7 mouse cellular contexts compared by ENCODE assay signal in genomic region chr2:152819926-152820325, GRCm38 (mm10). TPM values are rescaled to one million over a fixed set of nuclear protein-coding genes. Genes with fewer than 3 reads are reported as not detected.
DNase-seq lines count a peak whose midpoint lies in the region; ATAC-seq and TF ChIP-seq lines count a peak whose summit lies in the region.

No protein-coding gene starts in this region.

- TF ChIP-seq CTCF in liver, adult 2 months (IDR thresholded peaks at IDR 0.05; ENCODE audit: low read depth, low read length), result no peak

- no peak overlapping the region for H3K9ac ChIP-seq in liver, adult 2 months (ENCODE audit: low read depth, low read length)
- no peak overlapping the region for H3K9ac ChIP-seq in embryonic facial prominence, embryonic 13.5 days
- H3K9ac ChIP-seq in lung, embryonic 15.5 days, result peak overlapping the region; percentile 26; the same call in 1 of the 2 replicates

- peaks cover 42% of the 10 kb centered on the region for H3K4me1 ChIP-seq in liver, adult 2 months (ENCODE audit: control insufficient read depth, insufficient read depth, low read length)
- H3K4me1 ChIP-seq in embryonic facial prominence, embryonic 13.5 days, result peaks cover 70% of the 10 kb centered on the region
- peaks cover 80% of the 10 kb centered on the region for H3K4me1 ChIP-seq in lung, embryonic 15.5 days

- H3K27ac ChIP-seq in liver, adult 2 months (replicated peaks; ENCODE audit: insufficient read depth, low read depth, low read length), result peak overlapping the region; percentile 65
- peak overlapping the region; percentile 78 for H3K27ac ChIP-seq in embryonic facial prominence, embryonic 13.5 days
- peak overlapping the region; percentile 95 for H3K27ac ChIP-seq in lung, embryonic 15.5 days

- WGBS in liver, adult 2 months, result 87% methylated on average over 4 of the region's 4 CpGs
- 52% methylated on average over 4 of the region's 4 CpGs for WGBS in embryonic facial prominence, embryonic 13.5 days
- 65% methylated on average over 4 of the region's 4 CpGs for WGBS in lung, embryonic 15.5 days

- no peaks in the 10 kb centered on the region for H3K27me3 ChIP-seq in liver, adult 2 months (ENCODE audit: control insufficient read depth, insufficient read depth, low read length)
- no peaks in the 10 kb centered on the region for H3K27me3 ChIP-seq in embryonic facial prominence, embryonic 13.5 days
- no peaks in the 10 kb centered on the region for H3K27me3 ChIP-seq in lung, embryonic 15.5 days

- ATAC-seq in embryonic facial prominence, embryonic 13.5 days (ENCODE audit: insufficient number of reproducible peaks, insufficient read depth, low FRiP score, low TSS enrichment, low read depth), result no peak
- peak; percentile 2; the same call in 1 of the 2 replicates for ATAC-seq in lung, embryonic 15.5 days (ENCODE audit: borderline replicate concordance, extremely low read depth, low FRiP score, low TSS enrichment)

- no peak for DNase-seq in liver, adult 2 months (ENCODE audit: extremely low read depth, low read depth, low spot score)
- no peak for DNase-seq in liver
- DNase-seq in heart, postnatal 14 days, result peak; percentile 29 to 50
- no peak for DNase-seq in retina, postnatal 1 day
- no peak for DNase-seq in cerebellum, adult 11-12 months

- no peak overlapping the region for H3K4me3 ChIP-seq in liver, adult 2 months (ENCODE audit: insufficient read depth, low read depth, low read length)
- no peak overlapping the region for H3K4me3 ChIP-seq in embryonic facial prominence, embryonic 13.5 days
- H3K4me3 ChIP-seq in lung, embryonic 15.5 days, result no peak overlapping the region

- H3K4me2 ChIP-seq in embryonic facial prominence, embryonic 13.5 days, result 0 out of 2 replicates have a peak overlapping the region, but pooled peaks have one; percentile 5
- H3K4me2 ChIP-seq in lung, embryonic 15.5 days, result peak overlapping the region; percentile 37; the same call in 1 of the 2 replicates

- peaks cover 62% of the 10 kb centered on the region for H3K79me2 ChIP-seq in liver, adult 2 months (ENCODE audit: control insufficient read depth, insufficient read depth, low read length)

- intact Hi-C loops in heart, postnatal 14 days (cut with DNase I), result loop anchor here (2.0 kb wide), 1 partner anchor 35 kb away; no protein-coding TSS in a partner anchor

- peaks cover 3% of the 10 kb centered on the region for H3K36me3 ChIP-seq in liver, adult 2 months (ENCODE audit: control insufficient read depth, insufficient read depth, low read length)
- H3K36me3 ChIP-seq in embryonic facial prominence, embryonic 13.5 days, result peaks cover 30% of the 10 kb centered on the region
- H3K36me3 ChIP-seq in lung, embryonic 15.5 days, result peaks cover 8% of the 10 kb centered on the region

- no peak for TF ChIP-seq POLR2A in liver, adult 2 months (IDR thresholded peaks at IDR 0.05; ENCODE audit: extremely low read depth, insufficient read depth, low read length)

- no peaks in the 10 kb centered on the region for H3K9me3 ChIP-seq in embryonic facial prominence, embryonic 13.5 days
- H3K9me3 ChIP-seq in lung, embryonic 15.5 days, result no peaks in the 10 kb centered on the region

RNA-seq across cellular contexts. Expression of gene Bcl2l1, which starts 11.6 kb away (rescaled TPM):
- 14.9 and 16.1 TPM in 2 replicates for total RNA-seq in liver, adult 2 months (2014; rRNA removed)
- polyA plus RNA-seq in liver, adult 2 months (2012; rRNA removed), result 30.4 and 33.8 TPM in 2 replicates
- polyA plus RNA-seq in embryonic facial prominence, embryonic 13.5 days (2015; fragmentation: Nextera tagmentation; extraction: Ambion mirVana), result 100 and 102 TPM in 2 replicates
- 10 to 100 TPM; 79.8 to 92.2 TPM for total RNA-seq in heart, postnatal 14 days (2021)
- 101 and 107 TPM in 2 replicates for polyA plus RNA-seq in lung, embryonic 15.5 days (2015; fragmentation: Nextera tagmentation; extraction: Ambion mirVana)

RNA-seq across cellular contexts. Expression of gene Tpx2, which starts 27.8 kb away (rescaled TPM):
- 0.18 and 1.1 TPM in 2 replicates for total RNA-seq in liver, adult 2 months (2014; rRNA removed)
- polyA plus RNA-seq in liver, adult 2 months (2012; rRNA removed), result 0.04 TPM in 1 of 2 replicates, not detected in the other
- 86.4 and 86.6 TPM in 2 replicates for polyA plus RNA-seq in embryonic facial prominence, embryonic 13.5 days (2015; fragmentation: Nextera tagmentation; extraction: Ambion mirVana)
- 1 to 10 TPM; 4.4 to 8.5 TPM for total RNA-seq in heart, postnatal 14 days (2021)
- polyA plus RNA-seq in lung, embryonic 15.5 days (2015; fragmentation: Nextera tagmentation; extraction: Ambion mirVana), result 92.1 and 94.7 TPM in 2 replicates

Comparison
In these comparisons a context has a peak if more than half of its experiments do, and no peak if none do; other contexts are left out.
1. DNase-seq: peak in heart, postnatal 14 days (2 of 2); none in liver, adult 2 months (single experiment), liver (single experiment), retina, postnatal 1 day (single experiment) and cerebellum, adult 11-12 months (single experiment).
2. RNA of gene Tpx2, which starts 27.8 kb away (polyA plus RNA-seq): 92.1 to 94.7 TPM in lung, embryonic 15.5 days and 86.4 to 86.6 TPM in embryonic facial prominence, embryonic 13.5 days; 0.04 TPM in liver, adult 2 months; every median in the first group is over 10 times any median in the second.
3. Peak in every context shown above with its lines, with median percentiles within 50 percentile points of each other: H3K27ac ChIP-seq.